Mouse (Mus musculus) G1E (cell line): ENCODE data around the gene Npnt. TPM values are rescaled to one million over a fixed set of nuclear protein-coding genes. Genes with fewer than 3 reads are reported as not detected.

Experiments
- ATAC-seq: 2 replicates; pipeline ENCODE4 v1.8.0; 2016; ENCODE audit warnings: mild to moderate bottlenecking; ENCODE audit not compliant: insufficient number of reproducible peaks, poor library complexity, low FRiP score, severe bottlenecking; ENCODE audit errors: extremely low read depth
- DNase-seq: peaks from one replicate; pipeline ENCODE4 v3.0.0; 2012; ENCODE audit warnings: low spot score
- H3K27me3 ChIP-seq: 2 replicates; pipeline ENCODE4 v1.6.1; 2012; ENCODE audit warnings: mild to moderate bottlenecking, low read length, inconsistent platforms; ENCODE audit not compliant: insufficient read depth
- H3K36me3 ChIP-seq: replicated peaks from 2 replicates; pipeline ENCODE3; 2012; ENCODE audit warnings: mild to moderate bottlenecking, inconsistent platforms
- H3K4me1 ChIP-seq: 2 replicates; pipeline ENCODE4 v1.6.1; 2012; ENCODE audit warnings: low read depth, low read length, inconsistent platforms, mixed read lengths; ENCODE audit not compliant: insufficient read depth
- H3K4me3 ChIP-seq: 2 replicates; pipeline ENCODE4 v1.5.1; 2012; ENCODE audit warnings: low read depth, mild to moderate bottlenecking, inconsistent platforms, low read length, moderate library complexity, mixed read lengths
- H3K9me3 ChIP-seq: replicated peaks from 2 replicates; pipeline ENCODE4 v1.6.1; 2012; ENCODE audit warnings: inconsistent platforms
- CTCF ChIP-seq: IDR thresholded peaks from 2 replicates; pipeline ENCODE4 v1.5.1; 2012; ENCODE audit warnings: low read depth, low read length, inconsistent platforms, mixed read lengths
- GATA1 ChIP-seq: IDR thresholded peaks from 2 replicates; pipeline ENCODE4 v1.6.1; 2012; ENCODE audit warnings: borderline replicate concordance, low read length, inconsistent platforms, mixed read lengths
- GATA2 ChIP-seq: IDR thresholded peaks from 2 replicates; pipeline ENCODE4 v1.6.1; 2012; ENCODE audit warnings: low read depth, low read length, inconsistent platforms, borderline replicate concordance
- POLR2AphosphoS5 ChIP-seq: IDR thresholded peaks from 2 replicates; pipeline ENCODE4 v1.6.1; 2012; ENCODE audit warnings: low read depth, low read length, inconsistent platforms; ENCODE audit not compliant: insufficient replicate concordance
- TAL1 ChIP-seq: conservative IDR thresholded peaks from 2 replicates; pipeline ENCODE4 v1.6.1; 2012; ENCODE audit warnings: low read depth, low read length, inconsistent platforms, mixed read lengths
- polyA plus RNA-seq: library from polyadenylated mRNA; stranded (reverse); fragments of >175 nt; gene quantifications from 2 replicates; pipeline ENCODE4 v1.2.3, GENCODE M21; 2012
- total RNA-seq, 2 experiments: library from RNA; stranded (forward) in 1 of 2; stranded (reverse) in 1 of 2; fragments of 200-1000 nt in 1 of 2; fragments of >200 nt in 1 of 2; fragmentation: Nextera tagmentation in 1 of 2; gene quantifications; 2 replicates each; pipeline ENCODE4 v1.2.3; 2014 to 2017

Gene Npnt
- total and polyA plus RNA-seq, 3 experiments = 0.05 TPM; not detected in 2

GRCm38 (mm10) chr3:132876011-132876708, 73.9 kb downstream of the Npnt start:
- Histone ChIP-seq H3K27me3 (peaks cover 52% of the 10 kb centered on the region), H3K4me3 (no peak overlapping the region), H3K36me3 (no peaks in the 10 kb centered on the region), H3K9me3 (no peaks in the 10 kb centered on the region), H3K4me1 (peaks cover 2% of the 10 kb centered on the region; the same call in 1 of the 2 replicates)
- ATAC-seq = no peak
- no peak for DNase-seq
- TF ChIP-seq CTCF = no peak
- no peak for TF ChIP-seq TAL1
- TF ChIP-seq GATA1 = no peak
- TF ChIP-seq POLR2AphosphoS5 = no peak
- TF ChIP-seq GATA2 = no peak

GRCm38 (mm10) chr3:132873251-132873650, 76.8 kb downstream of the Npnt start:
- Histone ChIP-seq H3K4me3 (no peak overlapping the region), H3K4me1 (peaks cover 2% of the 10 kb centered on the region; the same call in 1 of the 2 replicates), H3K27me3 (peaks cover 44% of the 10 kb centered on the region), H3K9me3 (no peaks in the 10 kb centered on the region), H3K36me3 (no peaks in the 10 kb centered on the region)
- DNase-seq (no peak), ATAC-seq (no peak)
- TF ChIP-seq CTCF (no peak), GATA2 (no peak), GATA1 (no peak), TAL1 (no peak), POLR2AphosphoS5 (no peak)

GRCm38 (mm10) chr3:132871318-132871904, 78.7 kb downstream of the Npnt start:
- H3K36me3 ChIP-seq = no peaks in the 10 kb centered on the region
- H3K27me3 ChIP-seq = peaks cover 47% of the 10 kb centered on the region
- DNase-seq (no peak), ATAC-seq (no peak)
- H3K9me3 ChIP-seq = no peaks in the 10 kb centered on the region
- TF ChIP-seq POLR2AphosphoS5 = no peak
- TF ChIP-seq CTCF = no peak
- no peaks in the 10 kb centered on the region for H3K4me1 ChIP-seq
- no peak overlapping the region for H3K4me3 ChIP-seq

GRCm38 (mm10) chr3:132870079-132870478, 80.0 kb downstream of the Npnt start:
- Histone ChIP-seq H3K4me1 (no peaks in the 10 kb centered on the region), H3K36me3 (no peaks in the 10 kb centered on the region), H3K9me3 (no peaks in the 10 kb centered on the region), H3K27me3 (peaks cover 42% of the 10 kb centered on the region), H3K4me3 (no peak overlapping the region)
- no peak for TF ChIP-seq POLR2AphosphoS5
- TF ChIP-seq GATA1 = no peak
- TF ChIP-seq TAL1 = no peak
- no peak for TF ChIP-seq GATA2
- no peak for TF ChIP-seq CTCF
- ATAC-seq (no peak), DNase-seq (no peak)

GRCm38 (mm10) chr3:132868838-132869237, 81.3 kb downstream of the Npnt start:
- Histone ChIP-seq H3K9me3 (no peaks in the 10 kb centered on the region), H3K27me3 (peaks cover 36% of the 10 kb centered on the region), H3K4me1 (no peaks in the 10 kb centered on the region), H3K4me3 (no peak overlapping the region), H3K36me3 (no peaks in the 10 kb centered on the region)
- TF ChIP-seq GATA2 = no peak
- no peak for TF ChIP-seq TAL1
- TF ChIP-seq CTCF = no peak
- no peak for TF ChIP-seq GATA1
- TF ChIP-seq POLR2AphosphoS5 = no peak
- no peak for DNase-seq
- ATAC-seq = no peak

- ATAC-seq = no peak
- H3K27me3 ChIP-seq = peaks cover 36% of the 10 kb centered on the region
- DNase-seq = no peak
- H3K9me3 ChIP-seq = no peaks in the 10 kb centered on the region
- TF ChIP-seq POLR2AphosphoS5 (no peak), CTCF (no peak), GATA1 (no peak), TAL1 (no peak), GATA2 (no peak)
- no peaks in the 10 kb centered on the region for H3K36me3 ChIP-seq
- no peak overlapping the region for H3K4me3 ChIP-seq
- H3K4me1 ChIP-seq = no peaks in the 10 kb centered on the region
Observed at GRCm38 (mm10) chr3:132866984-132867383, 83.1 kb downstream of the Npnt start.
